Mouse (Mus musculus) inflammation-experienced regulatory T-cells, adult 6 months (primary cell): ENCODE results near the gene Fhl2. TPM values are rescaled to one million over a fixed set of nuclear protein-coding genes. Genes with fewer than 3 reads are reported as not detected.
"Not testable (repeated sequence)": the region's sequence is repeated elsewhere in the genome, so short reads cannot be mapped to it uniquely, and the experiment has no call there.

Experiments
- ATAC-seq: one replicate; pipeline ENCODE4 v1.8.0; 2017
- polyA plus RNA-seq, 3 experiments: library from polyadenylated mRNA; unstranded; fragments of 100-300 nt; shearing (Covaris generic); gene quantifications; one replicate each; pipeline ENCODE4 v1.2.1; 2017

Fhl2 gene
- polyA plus RNA-seq, 3 experiments from 2014 or later = 1.5 to 5.8 (median 2.8) TPM

- ATAC-seq = no peak
Observed at GRCm38 (mm10) chr1:43147474-43147873, 49.3 kb downstream of the Fhl2 start.

- ATAC-seq = no peak
Observed at GRCm38 (mm10) chr1:43145388-43145787, 51.4 kb downstream of the Fhl2 start.

- no peak for ATAC-seq
Observed at GRCm38 (mm10) chr1:43144338-43144906, 52.4 kb downstream of the Fhl2 start.

GRCm38 (mm10) chr1:43143791-43144190 is 53.0 kb downstream of the Fhl2 start:
- no peak for ATAC-seq

- ATAC-seq = no peak
Observed at GRCm38 (mm10) chr1:43143284-43143683, 53.5 kb downstream of the Fhl2 start.

GRCm38 (mm10) chr1:43142849-43143248 is 53.9 kb downstream of the Fhl2 start:
- ATAC-seq = no peak

- no peak for ATAC-seq
Observed at GRCm38 (mm10) chr1:43141555-43141961, 55.2 kb downstream of the Fhl2 start.

- peak; percentile 87 for ATAC-seq
Observed at GRCm38 (mm10) chr1:43139587-43140266, 57.1 kb downstream of the Fhl2 start.

GRCm38 (mm10) chr1:43138268-43138812 is 58.4 kb downstream of the Fhl2 start:
- no peak for ATAC-seq

GRCm38 (mm10) chr1:43137334-43137733 is 59.5 kb downstream of the Fhl2 start:
- ATAC-seq = no peak

GRCm38 (mm10) chr1:43136488-43137029 is 60.2 kb downstream of the Fhl2 start:
- not testable (repeated sequence) for ATAC-seq

- no peak for ATAC-seq
Observed at GRCm38 (mm10) chr1:43131591-43131990, 65.2 kb downstream of the Fhl2 start.

- ATAC-seq = no peak
Observed at GRCm38 (mm10) chr1:43130219-43130981, 66.4 kb downstream of the Fhl2 start.

- ATAC-seq = no peak
Observed at GRCm38 (mm10) chr1:43127820-43128610, 68.8 kb downstream of the Fhl2 start.

- ATAC-seq = no peak
Observed at GRCm38 (mm10) chr1:43127196-43127595, 69.6 kb downstream of the Fhl2 start.

GRCm38 (mm10) chr1:43124726-43125125 is 72.1 kb downstream of the Fhl2 start:
- ATAC-seq = no peak

- no peak for ATAC-seq
Observed at GRCm38 (mm10) chr1:43122616-43123015, 74.2 kb downstream of the Fhl2 start.

GRCm38 (mm10) chr1:43120950-43121349 is 75.8 kb downstream of the Fhl2 start:
- no peak for ATAC-seq

GRCm38 (mm10) chr1:43117435-43117834 is 79.3 kb downstream of the Fhl2 start:
- ATAC-seq = no peak

GRCm38 (mm10) chr1:43112882-43113281 is 83.9 kb downstream of the Fhl2 start:
- no peak for ATAC-seq

GRCm38 (mm10) chr1:43110556-43110955 is 86.2 kb downstream of the Fhl2 start:
- ATAC-seq = peak; percentile 90

- ATAC-seq = no peak
Observed at GRCm38 (mm10) chr1:43108729-43109128, 88.1 kb downstream of the Fhl2 start.
